Mouse (Mus musculus) left cerebral cortex, adult 8-10 months (tissue): ENCODE data around the gene Mfsd13b. TPM values are rescaled to one million over a fixed set of nuclear protein-coding genes. Genes with fewer than 3 reads are reported as not detected.
"Not testable (repeated sequence)": the region's sequence is repeated elsewhere in the genome, so short reads cannot be mapped to it uniquely, and the experiment has no call there.

ENCODE experiments used
- DNase-seq, 2 experiments: peaks; one replicate each; pipeline ENCODE4 v3.0.0; 2022; ENCODE audit warnings: low spot score in 2 of 2
- total RNA-seq, 4 experiments: library from RNA; stranded (reverse); gene quantifications; 2 replicates each; pipeline ENCODE4 v1.2.4; 2022

Gene Mfsd13b
- total RNA-seq, 4 experiments from 2014 or later, result 0.18 to 2.4 (median 0.48) TPM

- no peak for DNase-seq
These were observed 659 bp downstream of the Mfsd13b start for GRCm38 (mm10) chr7:120982968-120983367.

- no peak for DNase-seq
These were observed 8.9 kb downstream of the Mfsd13b start for GRCm38 (mm10) chr7:120991191-120991590.

- DNase-seq, result no peak
These were observed 16.8 kb downstream of the Mfsd13b start for GRCm38 (mm10) chr7:120999021-120999530.

GRCm38 (mm10) chr7:121000065-121000822 lies 17.9 kb downstream of the Mfsd13b start:
- no peak for DNase-seq

- no peak for DNase-seq
These were observed 19.6 kb downstream of the Mfsd13b start for GRCm38 (mm10) chr7:121001879-121002278.

- DNase-seq, result no peak
These were observed 20.2 kb downstream of the Mfsd13b start for GRCm38 (mm10) chr7:121002407-121002928.

GRCm38 (mm10) chr7:121003793-121004418 lies 21.6 kb downstream of the Mfsd13b start:
- no peak for DNase-seq

- no peak for DNase-seq
These were observed 29.7 kb downstream of the Mfsd13b start for GRCm38 (mm10) chr7:121011794-121012689.

- no peak for DNase-seq
These were observed 32.2 kb downstream of the Mfsd13b start for GRCm38 (mm10) chr7:121014486-121014885.

- DNase-seq, result no peak
These were observed 36.5 kb downstream of the Mfsd13b start for GRCm38 (mm10) chr7:121018778-121019177.

- no peak for DNase-seq
These were observed 38.0 kb downstream of the Mfsd13b start for GRCm38 (mm10) chr7:121020277-121020676.

- no peak for DNase-seq
These were observed 43.1 kb downstream of the Mfsd13b start for GRCm38 (mm10) chr7:121025221-121026008.

GRCm38 (mm10) chr7:121026300-121026699 lies 44.0 kb downstream of the Mfsd13b start:
- DNase-seq, result no peak

GRCm38 (mm10) chr7:121029947-121030346 lies 47.6 kb downstream of the Mfsd13b start:
- DNase-seq, result not testable (repeated sequence)

GRCm38 (mm10) chr7:121033856-121034652 lies 51.7 kb downstream of the Mfsd13b start, which contains the start of gene Mettl9:
Gene Mettl9 (plus strand): TSS chr7:121034445.
- peak; percentile 82 to 91 for DNase-seq

- DNase-seq, result peak; percentile 39 to 53
These were observed 52.4 kb downstream of the Mfsd13b start for GRCm38 (mm10) chr7:121034701-121035141.

GRCm38 (mm10) chr7:121035161-121035721 lies 52.9 kb downstream of the Mfsd13b start:
- no peak for DNase-seq

GRCm38 (mm10) chr7:121040595-121040994 lies 58.3 kb downstream of the Mfsd13b start:
- DNase-seq, result no peak

- DNase-seq, result no peak
These were observed 59.7 kb downstream of the Mfsd13b start for GRCm38 (mm10) chr7:121041989-121042388.
